Mouse (Mus musculus): ENCODE data around the gene Sec63.

GRCm38 (mm10) chr10:42759741-42760140, 1.6 kb upstream of the Sec63 start:
- no peak for TF ChIP-seq CTCF (IDR thresholded peaks at IDR 0.05)
- no peak for TF ChIP-seq POLR2A (IDR thresholded peaks at IDR 0.05; ENCODE audit: insufficient read depth, low read depth, low read length)
- no peak for TF ChIP-seq EP300 (IDR thresholded peaks at IDR 0.05; ENCODE audit: insufficient read depth, low read depth, low read length)
